Mouse (Mus musculus) ES-E14 (cell line): Measurements from ENCODE around the gene Inpp5k.

Experiments
- CHD2 ChIP-seq: IDR thresholded peaks from 2 replicates; pipeline ENCODE4 v1.6.1; 2014; ENCODE audit warnings: mild to moderate bottlenecking, low read depth, low read length, inconsistent platforms
- HCFC1 ChIP-seq: IDR thresholded peaks from 2 replicates; pipeline ENCODE4 v1.6.1; 2012; ENCODE audit warnings: low read length, inconsistent platforms, borderline replicate concordance; ENCODE audit not compliant: insufficient read depth
- MAFK ChIP-seq: IDR thresholded peaks from 2 replicates; pipeline ENCODE4 v1.6.1; 2014; ENCODE audit warnings: mild to moderate bottlenecking, low read depth, low read length, inconsistent platforms; ENCODE audit not compliant: insufficient read depth
- ZC3H11A ChIP-seq: IDR thresholded peaks from 2 replicates; pipeline ENCODE4 v1.6.1; 2012; ENCODE audit warnings: low read depth, mild to moderate bottlenecking, inconsistent platforms, low read length, borderline replicate concordance

DNA sequence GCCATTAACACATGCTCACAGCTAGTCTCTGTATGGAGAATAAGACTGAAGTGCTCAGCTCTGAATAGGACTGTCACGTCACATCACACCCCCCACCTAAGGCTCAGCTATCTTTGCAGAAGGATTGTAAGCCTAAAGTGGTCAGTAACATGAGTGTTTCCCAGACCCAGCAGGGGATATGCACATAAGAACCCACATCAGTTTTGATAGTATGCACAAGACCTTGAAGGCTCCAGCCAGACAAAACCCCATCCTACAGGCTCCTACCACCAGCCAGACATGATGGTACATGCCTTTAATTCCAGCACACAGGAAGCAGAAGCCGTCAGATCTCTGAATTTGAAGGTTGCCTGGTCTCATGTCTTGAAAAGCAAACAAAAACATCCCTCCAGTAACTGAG lies 20.8 kb upstream of the Inpp5k start:
- TF ChIP-seq HCFC1: no peak
- no peak for TF ChIP-seq CHD2
- no peak for TF ChIP-seq ZC3H11A
- no peak for TF ChIP-seq MAFK
